Mouse (Mus musculus) brain, embryonic 14.5 days (tissue): ENCODE data around the gene Gm6509.
"Not testable (repeated sequence)": the region's sequence is repeated elsewhere in the genome, so short reads cannot be mapped to it uniquely, and the experiment has no call there.

Source experiments
- CTCF ChIP-seq: fragments of 200-500 bp; IDR thresholded peaks from 2 replicates; pipeline ENCODE4 v1.5.1; 2012; ENCODE audit warnings: inconsistent platforms, mild to moderate bottlenecking, moderate library complexity, borderline replicate concordance; ENCODE audit not compliant: insufficient read depth, insufficient read length; ENCODE audit errors: extremely low read depth
- POLR2A ChIP-seq: fragments of 200-500 bp; IDR thresholded peaks from 2 replicates; pipeline ENCODE4 v1.6.1; 2012; ENCODE audit warnings: mild to moderate bottlenecking, inconsistent platforms, borderline replicate concordance; ENCODE audit not compliant: poor library complexity, insufficient read depth, insufficient read length, severe bottlenecking; ENCODE audit errors: extremely low read depth

DNA sequence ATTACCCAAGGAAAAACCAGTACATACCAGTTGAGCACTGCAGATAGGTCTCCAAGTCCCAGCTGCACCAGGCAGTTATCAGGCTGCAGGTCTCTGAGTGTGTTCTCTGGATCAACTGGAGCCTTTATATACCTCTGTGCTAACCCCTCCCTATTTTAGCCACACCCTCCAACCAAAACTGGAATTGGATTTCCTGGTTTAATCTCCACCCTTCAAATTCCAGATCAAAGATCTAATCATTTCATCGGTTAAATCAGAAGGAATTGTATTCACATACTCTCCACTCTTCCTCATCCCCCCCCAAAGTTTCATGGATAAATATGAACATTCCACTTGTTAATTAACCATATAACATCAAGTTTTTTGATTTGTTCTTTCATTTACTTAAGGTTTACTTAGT lies 7.5 kb upstream of the Gm6509 start, which contains the start of gene Gm3147:
- TF ChIP-seq CTCF, POLR2A: not testable (repeated sequence)
